Mouse (Mus musculus): ENCODE data around the gene Cfap161. TPM values are rescaled to one million over a fixed set of nuclear protein-coding genes. Genes with fewer than 3 reads are reported as not detected.

The Cfap161 gene
- polyA plus RNA-seq, 1 experiment from 2014 or later: 0.32 TPM

GRCm38 (mm10) chr7:83813016-83813415, 18.3 kb upstream of the Cfap161 start:
- peak overlapping the region; percentile 83 for H3K27ac ChIP-seq
- H3K4me1 ChIP-seq: peaks cover 22% of the 10 kb centered on the region
- H3K36me3 ChIP-seq: no peaks in the 10 kb centered on the region
- H3K9ac ChIP-seq: no peak overlapping the region
- no peaks in the 10 kb centered on the region for H3K27me3 ChIP-seq (replicated peaks)
- no peak for ATAC-seq (ENCODE audit: insufficient read depth, low FRiP score, low read depth)
- no peak overlapping the region for H3K4me3 ChIP-seq (replicated peaks)
- WGBS: 74% methylated on average over 6 of the region's 6 CpGs
- H3K4me2 ChIP-seq: no peak overlapping the region
- no peaks in the 10 kb centered on the region for H3K9me3 ChIP-seq

GRCm38 (mm10) chr7:83812581-83812980, 17.9 kb upstream of the Cfap161 start:
- Histone ChIP-seq H3K4me1 (peaks cover 22% of the 10 kb centered on the region), H3K9me3 (no peaks in the 10 kb centered on the region), H3K27me3 (replicated peaks) (no peaks in the 10 kb centered on the region), H3K9ac (no peak overlapping the region), H3K27ac (peak overlapping the region; percentile 83), H3K36me3 (no peaks in the 10 kb centered on the region), H3K4me3 (replicated peaks) (no peak overlapping the region), H3K4me2 (no peak overlapping the region)
- no peak for ATAC-seq (ENCODE audit: insufficient read depth, low FRiP score, low read depth)
- WGBS: 85% methylated on average over 10 of the region's 10 CpGs

DNA sequence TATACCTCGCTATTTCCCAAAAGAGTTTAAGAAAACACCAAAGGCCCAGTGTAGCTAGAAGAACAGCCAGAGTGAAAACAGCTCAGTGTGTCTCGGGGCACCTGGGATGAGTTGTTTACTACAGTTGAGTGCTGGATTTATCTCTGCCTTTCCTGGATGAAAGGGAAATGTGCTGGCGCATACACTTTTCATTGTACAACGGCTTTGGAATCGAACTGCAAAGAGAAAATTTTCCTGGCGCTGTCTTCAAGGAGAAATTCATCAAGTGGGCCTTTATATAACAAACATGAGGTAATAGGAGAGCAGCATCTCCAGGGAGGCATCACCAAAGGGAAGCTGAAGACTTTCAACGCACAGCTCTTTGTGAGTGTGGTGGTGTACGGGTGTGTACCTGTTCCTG, 17.2 kb upstream of the Cfap161 start:
- Histone ChIP-seq H3K9ac (no peak overlapping the region), H3K36me3 (no peaks in the 10 kb centered on the region), H3K4me3 (replicated peaks) (no peak overlapping the region), H3K4me1 (peaks cover 22% of the 10 kb centered on the region), H3K9me3 (no peaks in the 10 kb centered on the region), H3K4me2 (no peak overlapping the region), H3K27ac (peak overlapping the region; percentile 64; the same call in 1 of the 2 replicates), H3K27me3 (replicated peaks) (no peaks in the 10 kb centered on the region)
- ATAC-seq (ENCODE audit: insufficient read depth, low FRiP score, low read depth): no peak
- WGBS: 59% methylated on average over 8 of the region's 8 CpGs

DNA sequence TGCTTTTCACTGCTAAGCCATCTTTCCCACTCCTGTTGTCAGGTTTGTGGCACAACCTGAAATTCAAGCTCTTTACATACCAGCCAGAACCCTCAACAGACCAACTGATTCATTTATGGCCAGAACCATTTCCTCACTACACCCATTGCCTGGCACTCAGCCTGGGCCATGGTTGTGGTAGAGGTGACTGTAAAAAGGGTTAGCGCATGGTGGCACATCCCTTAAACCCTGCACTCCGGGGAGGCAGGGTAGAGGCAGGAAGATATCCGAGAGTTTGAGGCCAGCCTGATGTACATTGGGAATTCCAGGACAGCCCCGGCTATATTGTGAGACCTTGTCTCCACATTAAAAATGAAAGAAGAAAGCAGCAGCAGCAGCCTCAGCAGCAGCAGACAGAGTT, 16.8 kb upstream of the Cfap161 start:
- Histone ChIP-seq H3K4me3 (replicated peaks) (no peak overlapping the region), H3K9ac (no peak overlapping the region), H3K27ac (peak overlapping the region; percentile 64; the same call in 1 of the 2 replicates), H3K36me3 (no peaks in the 10 kb centered on the region), H3K4me1 (peaks cover 22% of the 10 kb centered on the region), H3K27me3 (replicated peaks) (no peaks in the 10 kb centered on the region), H3K9me3 (no peaks in the 10 kb centered on the region), H3K4me2 (no peak overlapping the region)
- ATAC-seq (ENCODE audit: insufficient read depth, low FRiP score, low read depth): no peak
- 81% methylated on average over 4 of the region's 4 CpGs for WGBS

DNA sequence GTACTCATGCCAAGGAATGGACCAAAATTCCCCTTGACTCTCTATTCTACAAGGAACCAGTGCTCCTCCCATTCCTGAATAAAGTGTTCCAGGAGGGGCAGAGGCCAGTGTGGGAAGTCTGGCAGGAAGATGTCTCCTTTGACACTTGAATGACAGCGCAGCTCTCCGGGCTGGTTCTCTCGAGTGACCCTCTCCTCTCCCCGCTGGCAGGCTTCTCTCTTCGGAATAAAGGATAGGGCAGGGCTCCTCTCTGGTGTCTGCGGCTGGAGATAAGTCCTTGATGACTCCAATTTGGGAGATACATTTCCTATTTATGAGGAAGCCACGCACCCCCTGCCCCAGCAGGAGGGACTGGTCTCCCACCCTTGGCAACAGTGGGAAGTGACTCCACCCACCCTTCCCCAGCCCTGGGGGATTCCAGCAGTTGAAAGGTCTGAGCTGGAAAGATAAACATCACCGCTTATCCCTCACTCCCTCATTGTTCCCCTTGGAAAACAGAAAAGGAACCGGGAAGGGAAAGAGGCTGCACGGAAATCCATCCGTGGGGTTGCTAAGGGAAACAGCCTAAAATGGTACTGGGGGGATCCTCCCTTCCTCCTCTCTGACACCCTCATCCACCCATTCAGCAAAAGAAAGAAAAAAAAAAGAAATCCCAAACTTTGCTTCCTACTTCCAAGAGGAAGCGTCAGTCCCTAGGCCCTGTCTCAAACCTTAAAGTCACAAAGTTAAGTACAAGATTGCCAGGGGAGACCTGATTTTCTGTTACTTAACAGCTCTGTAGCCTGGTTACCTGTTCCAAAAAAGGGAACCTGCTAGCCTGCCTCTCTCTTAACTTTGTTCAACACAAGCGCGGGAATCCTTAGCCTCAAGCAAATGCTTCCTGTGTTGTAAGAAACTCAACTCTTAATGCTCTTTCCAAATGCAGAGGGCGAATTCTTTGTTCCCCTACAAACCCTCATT, 15.7 kb upstream of the Cfap161 start:
- no peaks in the 10 kb centered on the region for H3K9me3 ChIP-seq
- no peaks in the 10 kb centered on the region for H3K36me3 ChIP-seq
- H3K9ac ChIP-seq: no peak overlapping the region
- H3K4me1 ChIP-seq: peaks cover 22% of the 10 kb centered on the region
- peak overlapping the region; percentile 29 for H3K4me2 ChIP-seq
- H3K27me3 ChIP-seq (replicated peaks): no peaks in the 10 kb centered on the region
- peak overlapping the region; percentile 42 for H3K27ac ChIP-seq
- 20% methylated on average over 15 of the region's 15 CpGs for WGBS
- no peak overlapping the region for H3K4me3 ChIP-seq (replicated peaks)
- ATAC-seq (ENCODE audit: insufficient read depth, low FRiP score, low read depth): no peak

DNA sequence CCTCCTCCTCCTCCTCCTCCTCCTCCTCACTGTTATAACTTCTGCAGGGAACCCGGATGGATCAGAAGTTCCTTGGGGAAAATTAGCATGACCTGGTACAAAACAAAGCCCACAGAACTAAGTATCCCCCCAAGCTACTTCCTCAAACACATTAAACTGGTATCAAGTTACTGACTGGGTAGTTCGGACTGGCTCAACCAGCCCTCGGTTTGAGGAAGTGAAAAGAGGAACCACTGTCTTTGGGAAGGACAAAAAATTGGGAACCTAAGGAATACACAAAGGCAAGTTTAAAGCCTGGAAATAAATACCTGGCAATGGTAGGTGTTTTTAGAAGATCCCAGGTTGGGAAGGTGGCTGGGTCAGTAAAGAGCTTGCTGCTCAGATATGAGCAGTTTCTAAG, 15.0 kb upstream of the Cfap161 start:
- Histone ChIP-seq H3K36me3 (no peaks in the 10 kb centered on the region), H3K27ac (peak overlapping the region; percentile 16; the same call in 1 of the 2 replicates), H3K4me3 (replicated peaks) (no peak overlapping the region), H3K4me2 (peak overlapping the region; percentile 29), H3K9me3 (no peaks in the 10 kb centered on the region), H3K4me1 (peaks cover 22% of the 10 kb centered on the region), H3K9ac (no peak overlapping the region), H3K27me3 (replicated peaks) (no peaks in the 10 kb centered on the region)
- 13% methylated on average over 2 of the region's 3 CpGs for WGBS
- ATAC-seq (ENCODE audit: insufficient read depth, low FRiP score, low read depth): no peak

- Histone ChIP-seq H3K4me1 (peaks cover 15% of the 10 kb centered on the region), H3K27me3 (replicated peaks) (no peaks in the 10 kb centered on the region), H3K9ac (no peak overlapping the region), H3K27ac (no peak overlapping the region), H3K4me3 (replicated peaks) (no peak overlapping the region), H3K36me3 (no peaks in the 10 kb centered on the region), H3K4me2 (no peak overlapping the region), H3K9me3 (no peaks in the 10 kb centered on the region)
- WGBS: 55% methylated on average over 6 of the region's 6 CpGs
- no peak for ATAC-seq (ENCODE audit: insufficient read depth, low FRiP score, low read depth)
These were observed 14.4 kb upstream of the Cfap161 start for GRCm38 (mm10) chr7:83809060-83809459.

DNA sequence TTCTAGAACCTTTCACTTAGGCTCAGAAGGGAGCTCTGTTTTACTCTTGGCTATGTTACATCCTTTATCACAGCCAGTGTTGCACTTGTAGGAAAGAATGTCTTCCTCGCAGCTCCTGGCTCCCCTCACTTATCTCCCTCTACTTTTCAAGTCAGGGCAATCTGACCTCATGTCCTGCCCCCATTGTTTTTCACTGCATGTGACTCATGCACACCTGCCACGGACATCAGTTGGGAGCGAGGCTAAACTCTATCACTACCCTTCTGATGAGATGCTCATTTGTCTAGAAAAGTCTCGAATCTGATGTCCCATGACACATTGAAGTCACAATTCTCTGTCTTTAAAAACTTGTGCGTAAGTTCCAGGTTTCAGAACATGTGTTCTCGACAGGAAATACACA, 12.3 kb upstream of the Cfap161 start:
- Histone ChIP-seq H3K9ac (no peak overlapping the region), H3K9me3 (no peaks in the 10 kb centered on the region), H3K4me1 (peaks cover 12% of the 10 kb centered on the region), H3K36me3 (no peaks in the 10 kb centered on the region), H3K27ac (no peak overlapping the region), H3K27me3 (replicated peaks) (no peaks in the 10 kb centered on the region), H3K4me2 (no peak overlapping the region), H3K4me3 (replicated peaks) (no peak overlapping the region)
- WGBS: 63% methylated on average over 6 of the region's 6 CpGs
- no peak for ATAC-seq (ENCODE audit: insufficient read depth, low FRiP score, low read depth)

DNA sequence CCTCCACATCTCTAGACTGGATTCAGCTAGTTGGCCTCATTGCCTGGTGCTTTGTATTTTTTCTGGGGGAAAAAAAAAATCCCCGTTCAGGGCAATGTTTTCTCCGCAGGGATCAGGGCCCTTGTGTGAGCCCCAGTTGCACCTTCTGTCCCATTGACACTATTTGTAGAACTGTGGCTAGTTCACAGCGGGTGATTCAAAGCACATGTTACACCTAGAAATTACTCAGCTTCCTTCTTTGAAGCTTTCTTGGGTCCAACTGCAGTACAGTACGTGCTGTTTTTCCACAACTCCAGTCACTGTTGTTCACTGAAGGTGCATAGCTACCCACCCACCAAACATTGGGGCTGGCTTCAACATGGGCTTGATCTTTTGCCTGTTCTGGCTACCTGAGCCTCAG, 9.1 kb upstream of the Cfap161 start:
- Histone ChIP-seq H3K4me3 (replicated peaks) (no peak overlapping the region), H3K4me2 (no peak overlapping the region), H3K27me3 (replicated peaks) (no peaks in the 10 kb centered on the region), H3K27ac (no peak overlapping the region), H3K4me1 (0 out of 2 replicates have a peak, but pooled peaks cover 4% of the 10 kb centered on the region), H3K9me3 (no peaks in the 10 kb centered on the region), H3K9ac (no peak overlapping the region), H3K36me3 (no peaks in the 10 kb centered on the region)
- ATAC-seq (ENCODE audit: insufficient read depth, low FRiP score, low read depth): no peak
- 83% methylated on average over 4 of the region's 4 CpGs for WGBS

DNA sequence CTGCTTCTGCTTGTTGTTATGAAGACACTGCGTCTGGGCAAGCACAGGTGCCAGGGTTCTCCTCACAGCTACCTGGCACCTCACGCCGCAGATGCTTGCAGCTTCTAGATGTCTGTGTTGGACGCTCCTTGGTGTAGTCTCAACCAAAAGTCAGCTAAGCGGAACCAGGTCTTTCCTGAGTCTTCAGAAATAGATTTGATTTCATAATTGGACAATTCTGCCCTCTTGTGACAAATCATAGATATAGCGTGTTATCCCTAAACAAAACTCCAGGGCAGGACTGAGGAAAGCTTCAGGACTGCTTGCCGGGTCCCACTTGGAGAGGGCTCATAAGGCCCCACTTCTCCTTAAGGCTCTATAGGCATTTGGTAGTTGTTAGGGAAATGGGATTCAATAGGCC, 7.8 kb upstream of the Cfap161 start:
- WGBS: 57% methylated on average over 7 of the region's 7 CpGs
- Histone ChIP-seq H3K36me3 (no peaks in the 10 kb centered on the region), H3K27ac (no peak overlapping the region), H3K4me1 (0 out of 2 replicates have a peak, but pooled peaks cover 4% of the 10 kb centered on the region), H3K9ac (no peak overlapping the region), H3K9me3 (no peaks in the 10 kb centered on the region), H3K27me3 (replicated peaks) (no peaks in the 10 kb centered on the region), H3K4me3 (replicated peaks) (no peak overlapping the region), H3K4me2 (no peak overlapping the region)
- ATAC-seq (ENCODE audit: insufficient read depth, low FRiP score, low read depth): no peak

DNA sequence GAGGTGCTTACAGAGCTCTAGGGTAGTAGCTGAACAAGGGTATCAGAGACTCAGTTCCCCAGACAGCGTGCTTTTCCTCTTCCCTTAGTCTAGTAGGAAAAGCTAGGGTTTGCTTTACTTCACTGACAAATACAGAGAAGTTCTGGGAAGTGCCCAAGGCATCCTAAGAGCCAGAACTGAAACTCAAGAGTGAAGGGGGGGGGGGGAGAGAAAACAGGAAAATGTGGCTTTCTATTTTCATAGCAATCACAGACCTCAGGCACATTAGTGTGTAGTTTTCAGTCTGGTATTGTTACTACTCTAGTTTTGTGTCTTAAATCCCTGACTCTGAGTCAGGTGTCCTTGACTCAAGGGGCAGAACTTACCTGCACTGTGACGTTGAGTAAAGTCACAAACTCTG, 7.3 kb upstream of the Cfap161 start:
- Histone ChIP-seq H3K36me3 (no peaks in the 10 kb centered on the region), H3K4me2 (no peak overlapping the region), H3K27me3 (replicated peaks) (no peaks in the 10 kb centered on the region), H3K4me1 (0 out of 2 replicates have a peak, but pooled peaks cover 4% of the 10 kb centered on the region), H3K9ac (no peak overlapping the region), H3K27ac (no peak overlapping the region), H3K9me3 (no peaks in the 10 kb centered on the region), H3K4me3 (replicated peaks) (no peak overlapping the region)
- 80% methylated on average over 2 of the region's 2 CpGs for WGBS
- no peak for ATAC-seq (ENCODE audit: insufficient read depth, low FRiP score, low read depth)

DNA sequence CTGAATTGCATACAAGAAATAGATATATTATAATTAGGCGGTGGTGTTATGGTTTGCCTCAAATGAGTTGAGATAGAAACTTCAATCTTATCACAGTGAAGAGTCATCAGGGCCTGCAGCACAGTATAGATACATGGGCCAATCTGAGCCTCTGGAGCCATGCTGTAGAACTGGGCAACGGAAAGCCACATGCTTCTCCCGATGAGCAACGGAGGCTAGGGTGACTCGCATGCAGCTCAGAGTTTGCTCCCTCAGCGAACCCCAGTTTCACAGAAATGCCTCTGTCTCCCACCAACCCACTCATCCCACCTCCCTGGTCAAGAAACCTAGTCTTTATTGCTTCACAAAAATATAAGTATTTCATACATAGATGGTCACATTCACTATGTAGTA, 6.8 kb upstream of the Cfap161 start:
- Histone ChIP-seq H3K4me1 (0 out of 2 replicates have a peak, but pooled peaks cover 4% of the 10 kb centered on the region), H3K36me3 (no peaks in the 10 kb centered on the region)
- WGBS: 87% methylated on average over 6 of the region's 6 CpGs

More for the DNA sequence above, 6.8 kb upstream of the Cfap161 start:
- no peak overlapping the region for H3K4me3 ChIP-seq (replicated peaks)
- H3K27me3 ChIP-seq (replicated peaks): no peaks in the 10 kb centered on the region
- ATAC-seq (ENCODE audit: insufficient read depth, low FRiP score, low read depth): no peak
- H3K4me2 ChIP-seq: no peak overlapping the region
- H3K27ac ChIP-seq: no peak overlapping the region
- no peaks in the 10 kb centered on the region for H3K9me3 ChIP-seq
- no peak overlapping the region for H3K9ac ChIP-seq

Data from stomach, embryonic 15.5 days (tissue).